Mouse (Mus musculus): ENCODE measurements at regions not wholly inside any gene's neighbourhood (a gene's known extent, or its start where the extent isn't known, plus 50 kb on each side); places are given as distances from the start of the nearest gene placed in this dataset.

- H3K9me3 ChIP-seq (ENCODE audit: control insufficient read depth, low read length): no peaks in the 10 kb centered on the region
- H3K27ac ChIP-seq (replicated peaks; ENCODE audit: low read depth, low read length): no peak overlapping the region
- H3K27me3 ChIP-seq (ENCODE audit: control insufficient read depth, insufficient read depth, low read length): no peaks in the 10 kb centered on the region
- H3K4me3 ChIP-seq (replicated peaks; ENCODE audit: low read depth, low read length): no peak overlapping the region
- WGBS: 57% methylated on average over 7 of the region's 7 CpGs
- peaks cover 2% of the 10 kb centered on the region; the same call in 1 of the 2 replicates for H3K4me1 ChIP-seq (ENCODE audit: control insufficient read depth, insufficient read depth, low read length)
- ATAC-seq (ENCODE audit: low FRiP score, low TSS enrichment) (no peak), DNase-seq (peak; percentile 33)
- H3K4me2 ChIP-seq (ENCODE audit: low read length): no peak overlapping the region
- no peak overlapping the region for H3K9ac ChIP-seq (replicated peaks; ENCODE audit: low read length)
- H3K36me3 ChIP-seq (ENCODE audit: control insufficient read depth, insufficient read depth, low read length): no peaks in the 10 kb centered on the region
Measured at GRCm38 (mm10) chr19:54175766-54176165, 131.8 kb downstream of the Adra2a start.

- no peaks in the 10 kb centered on the region for H3K4me1 ChIP-seq (ENCODE audit: control insufficient read depth, insufficient read depth, low read length)
- DNase-seq (no peak), ATAC-seq (ENCODE audit: low FRiP score, low TSS enrichment) (no peak)
- no peaks in the 10 kb centered on the region for H3K27me3 ChIP-seq (ENCODE audit: control insufficient read depth, insufficient read depth, low read length)
- no peak overlapping the region for H3K4me2 ChIP-seq (ENCODE audit: low read length)
- no peak overlapping the region for H3K4me3 ChIP-seq (replicated peaks; ENCODE audit: low read depth, low read length)
- H3K9me3 ChIP-seq (ENCODE audit: control insufficient read depth, low read length): no peaks in the 10 kb centered on the region
- H3K27ac ChIP-seq (replicated peaks; ENCODE audit: low read depth, low read length): no peak overlapping the region
- H3K36me3 ChIP-seq (ENCODE audit: control insufficient read depth, insufficient read depth, low read length): no peaks in the 10 kb centered on the region
- 86% methylated on average over 6 of the region's 6 CpGs for WGBS
- H3K9ac ChIP-seq (replicated peaks; ENCODE audit: low read length): no peak overlapping the region
Measured at GRCm38 (mm10) chr19:54177491-54177890, 133.5 kb downstream of the Adra2a start.

GRCm38 (mm10) chr19:54200407-54200806 is 156.5 kb downstream of the Adra2a start:
- 86% methylated on average over 6 of the region's 6 CpGs for WGBS
- Histone ChIP-seq H3K36me3 (ENCODE audit: control insufficient read depth, insufficient read depth, low read length) (no peaks in the 10 kb centered on the region), H3K27me3 (ENCODE audit: control insufficient read depth, insufficient read depth, low read length) (no peaks in the 10 kb centered on the region), H3K9ac (replicated peaks; ENCODE audit: low read length) (no peak overlapping the region), H3K9me3 (ENCODE audit: control insufficient read depth, low read length) (no peaks in the 10 kb centered on the region), H3K4me3 (replicated peaks; ENCODE audit: low read depth, low read length) (no peak overlapping the region), H3K27ac (replicated peaks; ENCODE audit: low read depth, low read length) (no peak overlapping the region), H3K4me2 (ENCODE audit: low read length) (no peak overlapping the region), H3K4me1 (ENCODE audit: control insufficient read depth, insufficient read depth, low read length) (no peaks in the 10 kb centered on the region)
- DNase-seq (no peak), ATAC-seq (ENCODE audit: low FRiP score, low TSS enrichment) (no peak)

DNA sequence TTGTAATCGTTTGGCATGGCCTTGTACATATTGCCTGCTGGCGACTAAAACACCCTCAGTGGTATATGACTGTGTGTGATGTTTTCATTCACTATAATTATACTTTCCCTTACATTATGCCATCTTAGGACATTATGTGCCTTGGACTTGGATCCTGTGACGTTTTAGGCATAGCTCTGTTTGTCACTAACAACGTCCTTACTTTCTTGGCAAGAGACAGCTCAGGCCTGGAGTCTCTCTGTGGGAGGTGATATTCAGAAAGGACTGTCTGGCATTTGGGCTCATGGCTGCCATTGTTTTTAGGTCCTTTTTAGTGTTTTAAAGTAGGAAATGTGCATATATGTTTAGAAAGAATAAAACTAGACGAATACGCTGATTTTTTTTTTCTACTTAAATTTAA is 158.5 kb downstream of the Adra2a start:
- 80% methylated on average over 6 of the region's 6 CpGs for WGBS
- Histone ChIP-seq H3K27ac (replicated peaks; ENCODE audit: low read depth, low read length) (no peak overlapping the region), H3K4me2 (ENCODE audit: low read length) (no peak overlapping the region), H3K9me3 (ENCODE audit: control insufficient read depth, low read length) (no peaks in the 10 kb centered on the region), H3K4me3 (replicated peaks; ENCODE audit: low read depth, low read length) (no peak overlapping the region), H3K4me1 (ENCODE audit: control insufficient read depth, insufficient read depth, low read length) (no peaks in the 10 kb centered on the region), H3K9ac (replicated peaks; ENCODE audit: low read length) (no peak overlapping the region), H3K36me3 (ENCODE audit: control insufficient read depth, insufficient read depth, low read length) (no peaks in the 10 kb centered on the region), H3K27me3 (ENCODE audit: control insufficient read depth, insufficient read depth, low read length) (no peaks in the 10 kb centered on the region)
- DNase-seq (no peak), ATAC-seq (ENCODE audit: low FRiP score, low TSS enrichment) (no peak)

DNA sequence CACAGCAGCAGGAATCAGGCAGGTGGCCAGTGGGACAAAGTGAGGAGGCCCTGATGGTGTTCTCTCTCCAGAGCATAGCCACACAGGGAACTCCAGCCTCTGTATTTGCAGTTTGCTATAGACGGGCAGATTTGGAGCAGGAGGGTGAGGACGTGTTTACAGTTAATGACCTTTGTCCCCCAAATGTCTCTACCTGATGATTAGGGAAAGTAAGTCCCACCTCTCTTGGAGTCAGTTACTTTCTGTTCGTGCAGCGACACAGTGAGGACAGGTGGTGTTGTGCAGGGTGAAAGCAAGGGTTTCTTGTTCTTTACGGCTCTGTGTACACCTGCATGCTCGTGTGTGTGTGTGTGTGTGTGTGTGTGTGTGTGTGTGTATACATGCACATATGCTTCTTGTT is 162.9 kb downstream of the Adra2a start:
- H3K27me3 ChIP-seq (ENCODE audit: control insufficient read depth, insufficient read depth, low read length): no peaks in the 10 kb centered on the region
- WGBS: 77% methylated on average over 6 of the region's 6 CpGs
- no peaks in the 10 kb centered on the region for H3K36me3 ChIP-seq (ENCODE audit: control insufficient read depth, insufficient read depth, low read length)
- H3K9ac ChIP-seq (replicated peaks; ENCODE audit: low read length): no peak overlapping the region
- ATAC-seq (ENCODE audit: low FRiP score, low TSS enrichment) (no peak), DNase-seq (no peak)
- H3K4me2 ChIP-seq (ENCODE audit: low read length): no peak overlapping the region
- H3K9me3 ChIP-seq (ENCODE audit: control insufficient read depth, low read length): no peaks in the 10 kb centered on the region; the same call in 1 of the 2 replicates
- H3K27ac ChIP-seq (replicated peaks; ENCODE audit: low read depth, low read length): no peak overlapping the region
- H3K4me3 ChIP-seq (replicated peaks; ENCODE audit: low read depth, low read length): no peak overlapping the region
- no peaks in the 10 kb centered on the region for H3K4me1 ChIP-seq (ENCODE audit: control insufficient read depth, insufficient read depth, low read length)

- Histone ChIP-seq H3K4me2 (ENCODE audit: low read length) (no peak overlapping the region), H3K27ac (replicated peaks; ENCODE audit: low read depth, low read length) (no peak overlapping the region), H3K36me3 (ENCODE audit: control insufficient read depth, insufficient read depth, low read length) (no peaks in the 10 kb centered on the region), H3K4me3 (replicated peaks; ENCODE audit: low read depth, low read length) (no peak overlapping the region), H3K9ac (replicated peaks; ENCODE audit: low read length) (no peak overlapping the region), H3K4me1 (ENCODE audit: control insufficient read depth, insufficient read depth, low read length) (no peaks in the 10 kb centered on the region), H3K27me3 (ENCODE audit: control insufficient read depth, insufficient read depth, low read length) (no peaks in the 10 kb centered on the region), H3K9me3 (ENCODE audit: control insufficient read depth, low read length) (no peaks in the 10 kb centered on the region; the same call in 1 of the 2 replicates)
- DNase-seq (no peak), ATAC-seq (ENCODE audit: low FRiP score, low TSS enrichment) (no peak)
- 88% methylated on average over 7 of the region's 7 CpGs for WGBS
Measured at GRCm38 (mm10) chr19:54212169-54212568, 168.2 kb downstream of the Adra2a start.

DNA sequence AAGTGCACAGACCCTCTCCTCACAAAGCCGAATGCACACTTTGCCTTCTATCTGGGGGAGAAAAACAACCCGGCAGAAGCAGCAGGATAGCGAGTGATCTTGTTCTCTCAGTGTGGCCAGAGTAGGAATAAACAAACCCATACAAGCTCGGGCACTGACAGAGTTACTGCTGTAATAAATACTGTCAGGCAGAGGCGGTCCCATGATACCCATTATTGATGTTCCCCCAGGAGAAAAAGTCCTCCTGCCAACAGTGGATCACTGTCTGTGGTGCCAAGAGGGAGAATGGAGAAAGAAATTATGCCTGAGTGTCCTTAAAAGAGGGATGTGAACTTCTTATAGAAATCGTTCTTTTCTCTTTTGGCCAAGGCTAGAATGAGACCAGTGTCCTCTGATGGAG is 200.2 kb downstream of the Adra2a start:
- no peak overlapping the region for H3K4me2 ChIP-seq (ENCODE audit: low read length)
- no peak overlapping the region for H3K4me3 ChIP-seq (replicated peaks; ENCODE audit: low read depth, low read length)
- no peaks in the 10 kb centered on the region for H3K4me1 ChIP-seq (ENCODE audit: control insufficient read depth, insufficient read depth, low read length)
- WGBS: 87% methylated on average over 6 of the region's 6 CpGs
- ATAC-seq (ENCODE audit: low FRiP score, low TSS enrichment) (no peak), DNase-seq (no peak)
- H3K9me3 ChIP-seq (ENCODE audit: control insufficient read depth, low read length): no peaks in the 10 kb centered on the region
- H3K27ac ChIP-seq (replicated peaks; ENCODE audit: low read depth, low read length): no peak overlapping the region
- H3K9ac ChIP-seq (replicated peaks; ENCODE audit: low read length): no peak overlapping the region
- no peaks in the 10 kb centered on the region for H3K36me3 ChIP-seq (ENCODE audit: control insufficient read depth, insufficient read depth, low read length)
- no peaks in the 10 kb centered on the region for H3K27me3 ChIP-seq (ENCODE audit: control insufficient read depth, insufficient read depth, low read length)

DNA sequence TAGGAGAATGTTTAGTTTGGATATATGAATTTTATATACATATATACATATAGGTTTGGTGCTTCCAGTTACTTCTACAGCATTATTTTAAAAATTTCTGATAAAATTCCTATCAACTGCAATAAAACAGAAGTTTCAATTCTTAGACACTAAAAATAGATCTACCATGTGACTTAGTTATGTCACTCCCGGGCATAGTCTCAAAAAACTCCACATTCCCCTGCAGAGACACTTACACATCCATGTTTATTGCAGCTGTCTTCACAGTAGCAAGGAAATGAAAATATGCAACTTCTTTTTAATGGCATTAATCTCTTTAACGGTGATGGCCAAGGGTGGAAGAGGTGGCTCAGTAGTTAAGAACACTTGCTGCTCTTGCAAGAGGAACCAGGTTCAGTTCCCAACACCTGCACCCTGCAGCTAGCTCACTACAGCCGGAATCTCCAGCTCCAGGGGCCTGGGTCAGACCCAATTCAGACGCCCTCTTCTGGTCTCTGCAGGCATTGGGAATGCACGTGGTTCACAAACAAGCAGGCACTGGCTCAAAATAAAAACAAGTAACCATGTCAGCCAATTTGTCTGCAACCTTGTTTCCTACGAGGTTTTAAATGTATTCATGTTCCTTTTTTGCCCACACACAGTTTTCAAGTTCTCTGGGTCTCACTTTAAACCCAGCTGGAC is 204.4 kb downstream of the Adra2a start:
- no peak for ATAC-seq (ENCODE audit: low FRiP score, low TSS enrichment)
- DNase-seq: peak; percentile 44
- no peaks in the 10 kb centered on the region for H3K4me1 ChIP-seq (ENCODE audit: control insufficient read depth, insufficient read depth, low read length)

DNA sequence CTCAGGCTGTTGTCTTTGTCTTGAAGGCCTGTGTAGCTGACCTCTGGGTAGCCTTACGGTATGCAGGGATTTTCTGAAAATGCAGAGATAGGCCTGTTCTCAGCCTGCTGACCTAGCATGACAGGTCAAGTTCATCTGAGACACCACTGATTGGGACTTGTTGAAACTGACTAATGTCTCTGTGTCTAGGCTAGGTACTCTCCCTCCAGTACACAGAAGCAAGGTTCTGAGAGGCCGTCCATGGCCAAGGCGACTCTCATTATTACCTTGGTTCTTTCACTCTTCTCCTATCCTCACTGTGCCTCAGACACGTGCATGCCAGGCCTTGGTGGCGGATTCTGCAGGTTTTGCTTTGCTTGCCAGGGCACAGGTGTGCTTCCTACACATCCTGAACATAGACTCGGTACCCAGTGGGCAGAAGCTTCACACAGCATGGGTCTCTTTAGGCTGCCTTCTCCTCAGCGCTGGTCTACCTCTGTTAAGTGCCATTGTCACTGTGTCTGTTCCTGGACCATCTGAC is 208.3 kb downstream of the Adra2a start:
- 86% methylated on average over 7 of the region's 7 CpGs for WGBS

More for the DNA sequence above, 204.4 kb downstream of the Adra2a start:
- Histone ChIP-seq H3K9ac (replicated peaks; ENCODE audit: low read length) (no peak overlapping the region), H3K36me3 (ENCODE audit: control insufficient read depth, insufficient read depth, low read length) (no peaks in the 10 kb centered on the region), H3K27ac (replicated peaks; ENCODE audit: low read depth, low read length) (no peak overlapping the region), H3K4me2 (ENCODE audit: low read length) (no peak overlapping the region), H3K27me3 (ENCODE audit: control insufficient read depth, insufficient read depth, low read length) (no peaks in the 10 kb centered on the region), H3K4me3 (replicated peaks; ENCODE audit: low read depth, low read length) (no peak overlapping the region), H3K9me3 (ENCODE audit: control insufficient read depth, low read length) (no peaks in the 10 kb centered on the region)
- 31% methylated on average over 6 of the region's 6 CpGs for WGBS

More for the DNA sequence above, 208.3 kb downstream of the Adra2a start:
- Histone ChIP-seq H3K27me3 (ENCODE audit: control insufficient read depth, insufficient read depth, low read length) (no peaks in the 10 kb centered on the region), H3K4me2 (ENCODE audit: low read length) (no peak overlapping the region), H3K4me3 (replicated peaks; ENCODE audit: low read depth, low read length) (no peak overlapping the region), H3K9me3 (ENCODE audit: control insufficient read depth, low read length) (no peaks in the 10 kb centered on the region), H3K9ac (replicated peaks; ENCODE audit: low read length) (no peak overlapping the region), H3K4me1 (ENCODE audit: control insufficient read depth, insufficient read depth, low read length) (no peaks in the 10 kb centered on the region), H3K36me3 (ENCODE audit: control insufficient read depth, insufficient read depth, low read length) (no peaks in the 10 kb centered on the region), H3K27ac (replicated peaks; ENCODE audit: low read depth, low read length) (no peak overlapping the region)
- ATAC-seq (ENCODE audit: low FRiP score, low TSS enrichment) (no peak), DNase-seq (no peak)

Data from midbrain, embryonic 14.5 days (tissue).